Mouse (Mus musculus) limb, embryonic 12.5 days (tissue): ENCODE results near the gene Ctcfl. TPM values are rescaled to one million over a fixed set of nuclear protein-coding genes. Genes with fewer than 3 reads are reported as not detected.

Experiments used
- ATAC-seq: fragments of 200-750 bp; cut with Nextera tagmentation; 2 replicates; pipeline ENCODE4 v1.8.0; 2017; ENCODE audit warnings: low read depth, moderate TSS enrichment; ENCODE audit not compliant: insufficient number of reproducible peaks, insufficient read depth, low FRiP score, low TSS enrichment
- H3K27ac ChIP-seq: fragments of 300-500 bp; sonication (generic); 2 replicates; pipeline ENCODE4 v1.5.1; 2016; ENCODE audit warnings: mild to moderate bottlenecking, moderate library complexity
- H3K27me3 ChIP-seq: fragments of 300-500 bp; sonication (generic); 2 replicates; pipeline ENCODE4 v1.6.1; 2016; ENCODE audit warnings: mild to moderate bottlenecking, moderate library complexity
- H3K36me3 ChIP-seq: fragments of 300-500 bp; sonication (generic); 2 replicates; pipeline ENCODE4 v1.6.1; 2016; ENCODE audit warnings: mild to moderate bottlenecking, moderate library complexity
- H3K4me1 ChIP-seq: fragments of 300-500 bp; sonication (generic); replicated peaks from 2 replicates; pipeline ENCODE4 v1.6.1; 2016
- H3K4me2 ChIP-seq: fragments of 300-500 bp; sonication (generic); 2 replicates; pipeline ENCODE4 v1.6.1; 2016; ENCODE audit warnings: mild to moderate bottlenecking, moderate library complexity
- H3K4me3 ChIP-seq: fragments of 300-500 bp; sonication (generic); replicated peaks from 2 replicates; pipeline ENCODE4 v1.5.1; 2016; ENCODE audit warnings: mild to moderate bottlenecking
- H3K9ac ChIP-seq: fragments of 300-500 bp; sonication (generic); replicated peaks from 2 replicates; pipeline ENCODE4 v1.6.1; 2016; ENCODE audit warnings: mild to moderate bottlenecking, moderate library complexity
- H3K9me3 ChIP-seq: fragments of 300-500 bp; sonication (generic); 2 replicates; pipeline ENCODE4 v1.6.1; 2016; ENCODE audit warnings: mild to moderate bottlenecking, moderate library complexity
- WGBS: fragments of 180-500 bp; shearing (Covaris S2); methylation state at CpG from one replicate; pipeline ENCODE4 v1.1.7; 2016; 5-methylcytosine and 5-hydroxymethylcytosine counted together
- polyA plus RNA-seq: library from polyadenylated mRNA; unstranded; fragments of >200 nt; fragmentation: Nextera tagmentation; extraction: Ambion mirVana; gene quantifications from 2 replicates; pipeline ENCODE4 v1.2.1, GENCODE M21; 2016

Ctcfl gene
- polyA plus RNA-seq: 0.13 TPM in 2 replicates

DNA sequence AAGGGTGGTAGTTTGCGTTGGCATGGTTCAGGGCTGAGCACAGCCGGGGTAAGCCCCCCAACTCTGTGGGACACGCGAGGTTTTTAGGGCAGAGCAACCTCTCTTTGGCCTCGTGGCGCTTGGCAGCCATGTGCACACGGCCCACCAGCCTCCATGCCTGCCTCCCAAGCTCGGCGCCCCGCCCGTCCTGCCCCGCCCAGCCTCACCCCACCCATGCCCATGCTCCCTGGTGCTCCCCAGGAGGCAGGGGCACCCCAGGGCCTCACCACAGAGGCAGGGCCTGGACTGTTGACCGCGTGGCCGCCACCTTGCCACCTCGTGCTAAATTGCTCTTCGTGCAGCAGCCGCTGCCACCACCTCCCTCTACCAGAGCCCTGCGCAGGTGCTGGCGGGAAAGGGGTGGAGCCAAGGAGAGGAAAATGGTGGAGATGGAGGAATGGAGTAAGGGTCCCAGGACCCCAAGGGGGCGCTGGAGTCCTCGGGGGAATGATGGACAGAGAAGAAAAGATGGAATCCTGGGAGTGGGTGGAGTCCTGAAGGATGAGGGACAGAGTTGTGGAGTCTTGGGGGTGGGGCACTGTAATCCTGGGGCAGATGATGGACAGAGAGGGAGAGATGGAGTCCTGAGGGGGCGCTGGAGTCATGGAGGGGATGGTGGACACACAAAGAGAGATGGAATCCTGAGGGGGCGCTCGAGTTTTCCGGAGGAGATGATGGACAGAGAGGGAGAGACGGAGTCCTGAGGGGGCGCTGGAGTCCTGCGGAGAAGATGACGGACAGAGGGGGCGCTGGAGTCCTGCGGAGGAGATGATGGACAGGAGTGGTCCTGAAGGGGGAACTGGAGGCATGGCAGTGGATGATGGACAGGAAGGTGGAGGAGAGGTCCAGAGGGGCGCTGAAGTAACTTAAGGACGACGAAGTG, at the start of gene Ctcfl:
TSS of gene Ctcfl (minus strand) at position 503 of the 922 bp plus-strand sequence.
- Histone ChIP-seq H3K27ac (no peak within 1 kb of the TSS), H3K9ac (no peak within 1 kb of the TSS), H3K4me3 (no peak within 1 kb of the TSS), H3K36me3 (no peaks in the 10 kb centered on the region), H3K4me2 (no peak within 1 kb of the TSS), H3K4me1 (peaks cover 5% of the 10 kb centered on the region), H3K27me3 (peaks cover 3% of the 10 kb centered on the region; the same call in 1 of the 2 replicates), H3K9me3 (peaks cover 5% of the 10 kb centered on the region; the same call in 1 of the 2 replicates)
- ATAC-seq: no peak
- WGBS: 89% methylated on average over 35 of the region's 35 CpGs

DNA sequence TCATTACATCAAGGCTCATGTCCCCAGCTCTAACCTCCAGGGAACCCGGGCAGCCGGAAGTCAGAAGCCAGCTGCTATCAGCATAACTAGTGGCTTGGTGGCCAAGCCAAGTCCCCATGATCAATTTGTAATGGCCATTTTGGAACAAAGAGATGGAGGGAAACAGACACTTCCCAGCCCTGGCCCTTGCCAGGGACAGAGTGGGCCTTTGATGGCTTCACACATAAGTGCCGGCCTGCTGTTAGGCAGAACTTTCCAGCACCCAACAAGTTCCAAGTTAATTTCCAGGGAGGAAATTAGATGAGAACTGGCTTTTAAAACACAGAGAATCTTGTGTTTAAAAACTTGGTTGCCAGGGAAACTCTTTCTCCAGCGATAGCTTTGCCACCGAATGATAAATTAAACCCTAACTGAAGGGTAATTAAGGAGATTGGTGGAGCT, 49.1 kb upstream of the Ctcfl start:
- H3K4me2 ChIP-seq: no peak overlapping the region
- no peak overlapping the region for H3K9ac ChIP-seq
- peaks cover 21% of the 10 kb centered on the region for H3K27me3 ChIP-seq
- H3K9me3 ChIP-seq: no peaks in the 10 kb centered on the region
- ATAC-seq: no peak
- H3K36me3 ChIP-seq: no peaks in the 10 kb centered on the region
- WGBS: 24% methylated on average over 5 of the region's 5 CpGs
- no peak overlapping the region for H3K4me3 ChIP-seq
- peak overlapping the region; percentile 62 for H3K27ac ChIP-seq
- peaks cover 45% of the 10 kb centered on the region for H3K4me1 ChIP-seq

DNA sequence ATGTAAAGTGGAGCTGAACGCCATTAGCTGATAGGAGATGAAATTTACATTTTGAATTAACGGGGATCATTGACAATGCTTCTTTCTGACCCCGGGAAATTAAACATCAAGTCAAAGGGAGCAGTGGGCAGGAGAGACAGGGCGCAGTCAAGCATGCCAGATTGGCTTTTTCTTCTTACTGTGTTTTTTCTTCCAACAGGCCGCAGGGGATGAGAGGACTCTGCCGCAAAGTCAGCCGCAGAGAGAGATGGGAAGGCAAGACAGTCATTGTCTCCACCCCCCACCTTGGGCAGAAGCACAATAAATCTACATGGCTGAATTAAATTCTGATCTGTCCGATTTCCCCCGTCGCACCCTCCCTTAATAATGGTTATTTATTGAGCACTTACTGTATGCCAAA, 46.0 kb upstream of the Ctcfl start:
- no peak for ATAC-seq
- Histone ChIP-seq H3K36me3 (no peaks in the 10 kb centered on the region), H3K27me3 (peaks cover 23% of the 10 kb centered on the region; the same call in 1 of the 2 replicates), H3K9me3 (no peaks in the 10 kb centered on the region), H3K9ac (no peak overlapping the region), H3K4me2 (no peak overlapping the region), H3K4me1 (peaks cover 31% of the 10 kb centered on the region), H3K4me3 (no peak overlapping the region), H3K27ac (no peak overlapping the region)
- 93% methylated on average over 10 of the region's 10 CpGs for WGBS

DNA sequence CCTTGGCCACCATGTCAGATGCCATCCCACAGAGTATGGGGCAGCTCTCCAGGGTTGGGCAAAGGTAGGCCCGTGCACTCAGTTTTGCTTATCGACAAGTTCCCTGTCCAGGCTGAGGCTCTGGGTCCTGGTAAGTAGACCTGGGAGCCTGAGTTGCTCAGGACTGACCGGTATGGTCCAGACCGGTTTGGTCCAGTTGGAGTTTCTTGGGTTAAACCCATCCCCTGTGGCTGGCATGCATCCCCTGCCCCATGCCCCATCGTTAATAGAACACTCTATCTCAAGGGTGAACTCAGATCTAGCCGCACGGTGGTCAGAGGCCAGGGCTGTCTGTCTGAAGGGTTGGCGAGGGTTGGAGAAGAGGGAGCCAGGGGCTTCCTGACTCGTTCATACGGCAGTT, 45.6 kb upstream of the Ctcfl start:
- peaks cover 32% of the 10 kb centered on the region for H3K4me1 ChIP-seq

DNA sequence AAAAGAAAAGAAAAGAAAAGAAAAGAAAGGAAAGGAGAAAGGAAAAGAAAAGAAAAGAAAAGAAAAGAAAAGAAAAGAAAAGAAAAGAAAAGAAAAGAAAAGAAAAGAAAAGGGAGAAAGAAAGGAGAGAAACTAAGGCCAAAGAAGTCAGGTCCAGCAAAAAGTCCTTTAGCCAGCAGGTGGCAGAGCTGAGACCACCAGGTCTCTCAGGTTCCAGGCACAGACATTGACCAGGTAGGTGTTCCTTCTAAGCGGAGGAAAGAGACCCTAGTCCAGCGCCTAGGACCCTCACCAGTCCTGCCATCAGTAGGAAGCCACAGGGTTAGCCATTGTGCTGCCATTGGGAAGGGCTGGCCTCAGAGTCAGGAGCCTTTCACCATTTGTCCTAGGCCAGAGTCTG, 45.0 kb upstream of the Ctcfl start:
- H3K27ac ChIP-seq: no peak overlapping the region
- no peak for ATAC-seq
- H3K27me3 ChIP-seq: peaks cover 23% of the 10 kb centered on the region; the same call in 1 of the 2 replicates
- H3K36me3 ChIP-seq: no peaks in the 10 kb centered on the region
- no peak overlapping the region for H3K4me3 ChIP-seq
- peaks cover 38% of the 10 kb centered on the region for H3K4me1 ChIP-seq
- no peak overlapping the region for H3K9ac ChIP-seq
- 45% methylated on average over 2 of the region's 2 CpGs for WGBS
- H3K4me2 ChIP-seq: no peak overlapping the region
- H3K9me3 ChIP-seq: no peaks in the 10 kb centered on the region

More for the DNA sequence above, 45.6 kb upstream of the Ctcfl start:
- Histone ChIP-seq H3K27me3 (peaks cover 23% of the 10 kb centered on the region; the same call in 1 of the 2 replicates), H3K4me3 (no peak overlapping the region), H3K4me2 (no peak overlapping the region), H3K27ac (no peak overlapping the region), H3K9ac (no peak overlapping the region), H3K36me3 (no peaks in the 10 kb centered on the region), H3K9me3 (no peaks in the 10 kb centered on the region)
- WGBS: 90% methylated on average over 10 of the region's 10 CpGs
- peak; percentile 23; the same call in 1 of the 2 replicates for ATAC-seq

DNA sequence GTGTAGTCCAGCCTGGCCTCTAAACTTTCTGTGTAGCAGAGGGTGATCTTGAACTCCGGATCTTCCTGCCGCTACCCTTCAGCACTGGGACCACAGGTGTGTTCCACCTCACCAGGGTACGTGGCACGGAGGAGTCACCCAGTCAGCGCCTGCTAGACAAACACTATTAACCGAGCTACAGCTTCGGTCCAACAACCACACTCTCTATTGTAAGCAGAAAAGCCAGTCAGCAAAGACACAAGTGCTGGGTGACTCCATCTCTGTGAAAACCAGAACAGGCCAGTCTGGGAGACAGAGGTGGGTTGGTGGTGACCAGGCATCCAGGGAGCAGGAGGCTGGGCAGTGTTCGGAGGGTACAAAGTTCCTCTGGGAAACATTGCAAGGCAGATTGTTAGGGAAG, 44.1 kb upstream of the Ctcfl start:
- H3K9me3 ChIP-seq: no peaks in the 10 kb centered on the region
- 80% methylated on average over 8 of the region's 8 CpGs for WGBS

DNA sequence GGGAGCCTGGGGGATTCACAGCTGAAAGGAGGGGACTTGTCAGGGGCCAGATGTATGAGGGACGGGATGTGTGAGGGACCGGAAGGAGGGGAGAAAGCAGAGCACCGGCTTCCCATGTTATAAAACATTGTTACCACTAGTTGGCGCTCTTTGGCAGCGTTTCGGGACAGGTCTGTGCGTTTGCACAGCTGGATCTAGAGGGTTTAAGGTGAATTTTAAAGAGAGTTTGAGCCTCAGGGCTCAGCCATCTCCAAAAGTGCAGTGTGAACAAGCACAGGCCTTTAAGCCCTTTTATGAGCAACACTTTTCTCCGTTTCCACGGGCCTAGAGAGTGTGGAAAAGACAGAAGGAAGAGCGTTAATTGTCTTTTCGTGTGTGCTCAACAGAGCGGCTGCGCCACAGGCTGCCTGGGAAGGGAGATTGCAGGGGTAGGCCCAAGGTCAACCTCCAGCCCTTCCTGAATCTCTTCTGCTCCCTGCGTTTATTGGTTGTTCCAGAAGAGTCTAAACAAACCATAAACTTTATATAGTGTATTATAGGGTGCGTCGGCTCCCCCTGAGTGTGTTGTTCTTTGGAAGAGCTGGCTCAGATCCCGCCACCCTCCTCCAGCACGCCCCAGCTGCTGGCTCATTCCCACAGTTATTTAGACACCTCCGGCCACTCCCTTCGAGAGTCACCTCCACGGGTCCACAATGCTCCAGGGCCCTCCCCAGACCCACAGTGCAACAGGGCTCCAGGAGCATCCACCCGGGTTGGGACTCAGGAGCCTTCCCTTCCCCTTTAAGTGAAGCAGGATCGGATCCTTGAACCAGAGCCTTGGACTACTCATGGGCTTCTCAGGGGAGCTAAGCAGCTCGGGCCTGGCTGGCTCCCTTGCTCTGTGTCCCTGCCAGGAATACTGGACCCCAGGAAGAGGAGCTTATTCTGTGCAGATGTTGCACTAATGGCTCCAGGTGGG, 40.3 kb upstream of the Ctcfl start:
- no peak overlapping the region for H3K4me3 ChIP-seq
- no peaks in the 10 kb centered on the region for H3K36me3 ChIP-seq
- peaks cover 7% of the 10 kb centered on the region; the same call in 1 of the 2 replicates for H3K27me3 ChIP-seq
- peak overlapping the region; percentile 17; the same call in 1 of the 2 replicates for H3K4me2 ChIP-seq
- no peaks in the 10 kb centered on the region for H3K9me3 ChIP-seq
- 24% methylated on average over 24 of the region's 24 CpGs for WGBS
- peaks cover 29% of the 10 kb centered on the region for H3K4me1 ChIP-seq
- no peak overlapping the region for H3K9ac ChIP-seq
- ATAC-seq: peak; percentile 84
- peak overlapping the region; percentile 88 for H3K27ac ChIP-seq

More for the DNA sequence above, 44.1 kb upstream of the Ctcfl start:
- ATAC-seq: no peak
- Histone ChIP-seq H3K4me1 (peaks cover 33% of the 10 kb centered on the region), H3K4me2 (no peak overlapping the region), H3K9ac (no peak overlapping the region), H3K27ac (no peak overlapping the region), H3K4me3 (no peak overlapping the region), H3K27me3 (peaks cover 21% of the 10 kb centered on the region; the same call in 1 of the 2 replicates), H3K36me3 (no peaks in the 10 kb centered on the region)

DNA sequence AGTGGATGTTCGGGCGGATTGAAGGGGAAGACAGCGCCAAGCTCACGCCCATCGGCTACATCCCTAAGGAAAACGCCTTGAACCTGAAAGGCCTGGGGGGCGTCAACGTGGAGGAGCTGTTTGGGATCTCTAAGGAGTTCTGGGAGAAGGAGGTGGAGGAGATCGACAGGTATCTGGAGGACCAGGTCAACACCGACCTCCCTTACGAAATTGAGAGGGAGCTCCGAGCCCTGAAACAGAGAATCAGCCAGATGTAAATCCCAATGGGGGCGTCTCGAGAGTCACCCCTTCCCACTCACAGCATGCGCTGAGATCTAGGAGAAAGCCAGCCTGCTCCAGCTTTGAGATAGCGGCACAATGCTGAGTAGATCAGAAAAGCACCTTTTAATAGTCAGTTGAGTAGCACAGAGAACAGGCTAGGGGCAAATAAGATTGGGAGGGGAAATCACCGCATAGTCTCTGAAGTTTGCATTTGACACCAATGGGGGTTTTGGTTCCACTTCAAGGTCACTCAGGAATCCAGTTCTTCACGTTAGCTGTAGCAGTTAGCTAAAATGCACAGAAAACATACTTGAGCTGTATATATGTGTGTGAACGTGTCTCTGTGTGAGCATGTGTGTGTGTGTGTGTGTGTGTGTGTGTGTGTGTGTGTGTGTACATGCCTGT, 39.2 kb upstream of the Ctcfl start:
- 89% methylated on average over 19 of the region's 19 CpGs for WGBS
- no peak overlapping the region for H3K9ac ChIP-seq
- no peak overlapping the region for H3K27ac ChIP-seq
- peaks cover 29% of the 10 kb centered on the region for H3K4me1 ChIP-seq
- H3K9me3 ChIP-seq: no peaks in the 10 kb centered on the region
- H3K4me2 ChIP-seq: no peak overlapping the region
- H3K4me3 ChIP-seq: no peak overlapping the region
- ATAC-seq: no peak
- H3K27me3 ChIP-seq: 0 out of 2 replicates have a peak, but pooled peaks cover 6% of the 10 kb centered on the region
- no peaks in the 10 kb centered on the region for H3K36me3 ChIP-seq

DNA sequence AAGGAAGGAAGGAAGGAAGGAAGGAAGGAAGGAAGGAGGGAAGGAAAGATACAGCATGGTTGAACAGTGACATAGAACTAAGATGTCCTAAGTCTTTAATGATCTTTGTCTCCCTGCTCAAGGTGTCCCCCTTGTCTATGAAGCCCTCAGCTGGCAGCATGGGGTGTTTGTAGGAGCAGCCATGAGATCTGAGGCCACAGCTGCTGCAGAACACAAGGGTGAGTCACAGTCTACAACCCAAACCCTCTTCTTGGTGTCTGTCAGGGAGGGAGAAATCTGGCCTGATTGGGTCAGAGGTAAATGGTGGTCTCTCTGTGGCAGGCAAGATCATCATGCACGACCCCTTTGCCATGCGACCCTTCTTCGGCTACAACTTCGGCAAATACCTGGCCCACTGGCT, 38.5 kb upstream of the Ctcfl start:
- H3K36me3 ChIP-seq: no peaks in the 10 kb centered on the region
- H3K27me3 ChIP-seq: 0 out of 2 replicates have a peak, but pooled peaks cover 6% of the 10 kb centered on the region
- no peak overlapping the region for H3K27ac ChIP-seq
- WGBS: 95% methylated on average over 4 of the region's 4 CpGs
- H3K9ac ChIP-seq: no peak overlapping the region
- H3K9me3 ChIP-seq: no peaks in the 10 kb centered on the region
- peaks cover 29% of the 10 kb centered on the region for H3K4me1 ChIP-seq
- H3K4me2 ChIP-seq: no peak overlapping the region
- ATAC-seq: no peak
- H3K4me3 ChIP-seq: no peak overlapping the region

DNA sequence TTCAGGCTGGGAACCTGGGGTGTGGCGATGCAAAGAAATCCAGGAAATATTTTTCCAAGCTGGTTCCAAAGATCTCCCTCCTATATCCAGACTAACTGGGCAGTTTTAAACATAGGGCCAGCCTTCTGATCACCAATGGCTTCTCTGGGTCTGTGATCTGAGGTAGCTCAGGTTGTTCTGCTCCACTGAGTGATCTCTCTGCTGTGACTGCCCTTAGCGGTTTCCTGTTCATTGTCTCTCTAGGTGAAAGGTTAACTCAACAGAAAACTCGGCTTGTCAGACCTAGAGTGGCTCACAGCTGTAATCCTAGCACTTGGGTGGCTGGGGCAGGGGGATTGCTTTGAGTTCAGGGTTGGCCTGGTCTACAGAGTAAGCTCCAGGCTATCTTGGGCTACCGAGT, 38.1 kb upstream of the Ctcfl start:
- H3K4me1 ChIP-seq: peaks cover 27% of the 10 kb centered on the region
- H3K4me2 ChIP-seq: no peak overlapping the region
- no peak overlapping the region for H3K4me3 ChIP-seq
- no peak overlapping the region for H3K9ac ChIP-seq
- 0 out of 2 replicates have a peak, but pooled peaks cover 6% of the 10 kb centered on the region for H3K27me3 ChIP-seq
- H3K36me3 ChIP-seq: no peaks in the 10 kb centered on the region
- H3K9me3 ChIP-seq: no peaks in the 10 kb centered on the region
- 72% methylated on average over 4 of the region's 4 CpGs for WGBS
- H3K27ac ChIP-seq: no peak overlapping the region
- no peak for ATAC-seq
